Mouse (Mus musculus) left cerebral cortex, postnatal 14 days (tissue): ENCODE results near the gene Dhfr. TPM values are rescaled to one million over a fixed set of nuclear protein-coding genes. Genes with fewer than 3 reads are reported as not detected.
"Not testable (repeated sequence)": the region's sequence is repeated elsewhere in the genome, so short reads cannot be mapped to it uniquely, and the experiment has no call there.

Experiments used
- DNase-seq, 2 experiments: peaks; one replicate each; pipeline ENCODE4 v3.0.0; 2021 to 2022; ENCODE audit warnings: low spot score in 2 of 2, mixed read lengths in 1 of 2
- intact Hi-C: fragments of 180-260 bp; cut with DNase I; formaldehyde crosslinking; loops from one replicate; pipeline ENCODE4 v1.15.1; 2025
- total RNA-seq, 2 experiments: library from RNA; stranded (reverse); gene quantifications; 2 replicates each; pipeline ENCODE4 v1.2.3; 2021

The Dhfr gene
- total RNA-seq, 2 experiments from 2014 or later, result 1.4 to 1.5 TPM

DNA sequence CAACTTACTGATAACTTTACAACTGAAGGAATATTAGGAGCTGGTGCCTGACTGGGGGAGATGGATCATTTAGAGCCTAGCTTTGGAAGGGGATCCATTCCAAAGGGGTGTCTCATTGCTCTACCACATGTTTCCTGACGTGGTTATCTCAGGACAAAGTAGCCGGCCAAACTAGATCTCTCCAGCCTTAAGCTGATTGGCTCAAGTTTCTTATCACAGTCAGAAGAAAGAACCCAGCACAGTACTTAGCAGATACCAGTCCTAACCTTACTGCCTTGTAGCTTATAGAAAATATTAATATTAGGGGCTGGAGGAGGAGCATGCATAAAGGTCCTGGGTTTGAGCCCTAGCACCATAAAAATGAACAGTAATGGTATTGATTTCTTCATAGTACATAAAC is 7.1 kb downstream of the Dhfr start:
- intact Hi-C loops, result no loop called here
- no peak for DNase-seq

DNA sequence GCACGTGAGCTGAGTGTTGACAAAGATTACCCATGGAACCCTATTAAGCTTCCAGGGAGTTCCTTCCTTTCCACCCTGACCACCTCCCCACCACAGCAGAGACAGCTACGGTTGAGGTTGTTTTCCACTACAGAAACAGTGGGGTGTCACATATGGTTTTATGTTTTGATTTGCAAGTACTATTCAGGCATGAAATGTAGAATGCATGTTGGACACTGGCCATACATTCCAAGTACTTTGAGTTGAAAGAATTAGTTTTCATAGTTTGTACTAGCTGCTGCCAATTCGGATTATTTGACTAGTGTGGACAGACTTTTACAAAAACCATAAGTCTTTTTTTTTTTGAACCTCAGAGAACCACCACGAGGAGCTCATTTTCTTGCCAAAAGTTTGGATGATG is 10.8 kb downstream of the Dhfr start:
- no peak for DNase-seq
- intact Hi-C loops, result no loop called here

DNA sequence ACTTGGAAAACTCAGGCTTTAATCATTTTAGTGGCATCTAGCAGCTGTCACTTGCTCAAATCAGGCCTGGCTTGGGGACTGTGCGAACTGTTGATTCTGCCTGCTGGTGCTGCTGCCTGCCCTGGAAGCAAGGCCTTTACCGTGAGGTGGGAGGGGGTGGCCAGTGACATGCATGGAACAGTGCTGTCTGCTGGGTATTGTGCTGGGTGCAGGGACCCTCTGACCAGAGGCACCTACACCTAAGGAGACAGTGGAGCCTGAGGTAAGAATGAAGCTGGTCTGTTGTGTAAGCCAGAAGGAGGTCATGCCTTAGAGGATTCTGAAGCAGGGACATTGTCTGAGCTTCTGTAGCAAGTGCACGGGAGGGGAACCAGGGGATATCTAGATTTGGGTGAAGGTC is 16.3 kb downstream of the Dhfr start:
- intact Hi-C loops, result no loop called here
- DNase-seq, result no peak

DNA sequence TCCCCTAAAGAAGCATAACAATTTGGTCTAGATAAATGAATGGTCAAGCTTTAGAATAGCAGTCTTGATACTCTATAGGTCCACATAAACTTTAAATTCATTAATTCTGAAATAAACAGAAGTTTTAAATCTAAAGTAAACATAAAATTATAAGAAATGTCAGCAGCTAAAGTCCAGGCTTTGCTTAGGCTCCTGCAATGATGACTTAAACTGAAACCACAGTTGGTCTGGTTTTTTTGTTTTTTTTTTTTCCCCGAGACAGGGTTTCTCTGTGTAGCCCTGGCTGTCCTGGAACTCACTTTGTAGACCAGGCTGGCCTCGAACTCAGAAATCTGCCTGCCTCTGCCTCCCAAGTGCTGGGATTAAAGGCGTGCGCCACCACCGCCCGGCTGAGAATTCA is 16.9 kb downstream of the Dhfr start:
- DNase-seq, intact Hi-C loops: not testable (repeated sequence)

DNA sequence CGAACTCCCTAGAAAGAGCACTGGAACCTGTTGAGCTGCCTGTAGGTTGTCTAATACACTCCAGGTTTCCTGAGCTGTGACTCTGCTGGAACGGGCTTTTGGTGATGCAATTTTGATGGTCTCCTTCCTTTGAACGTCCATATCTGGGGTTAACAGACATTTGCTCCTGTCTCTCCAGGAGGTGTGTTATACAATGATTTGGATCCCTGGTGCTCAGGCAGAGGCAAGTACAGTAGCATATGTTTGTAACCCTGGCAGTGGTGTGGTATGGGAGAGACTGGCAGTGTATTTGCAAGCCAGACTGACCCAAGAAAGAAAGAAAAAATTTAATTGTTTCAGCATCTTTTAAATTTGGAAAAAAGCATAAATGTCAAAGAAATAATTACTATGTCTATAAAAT is 32.8 kb downstream of the Dhfr start:
- intact Hi-C loops, result no loop called here
- no peak for DNase-seq

DNA sequence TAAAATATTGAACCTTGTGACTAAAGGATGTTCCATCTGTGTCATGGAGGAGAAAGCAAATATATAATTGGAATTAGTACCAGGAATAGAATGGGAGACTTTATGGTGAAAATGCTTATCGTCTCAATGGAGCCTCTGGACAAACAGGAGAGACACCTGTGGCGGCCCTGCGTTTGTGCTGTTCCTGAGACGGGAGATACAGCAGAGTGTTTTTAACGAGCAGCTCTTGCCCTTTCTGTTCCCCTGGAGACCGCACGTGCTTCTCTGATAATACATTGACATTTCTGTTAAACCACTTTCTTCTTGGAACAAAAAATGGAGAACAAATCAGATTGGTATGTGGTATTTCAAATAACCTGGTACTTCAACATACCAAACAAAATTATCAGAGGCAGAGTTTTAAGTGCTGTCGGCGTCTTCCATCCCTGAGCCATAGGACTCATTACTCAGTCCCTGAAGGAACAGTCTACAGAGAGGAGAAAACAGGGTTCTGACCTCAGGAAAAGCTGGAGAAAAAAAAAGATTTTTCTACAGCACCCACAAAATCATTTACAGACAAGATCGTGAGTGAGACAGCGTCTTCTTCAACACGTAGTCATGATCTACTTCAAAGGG is 38.6 kb downstream of the Dhfr start:
- intact Hi-C loops, result no loop called here
- no peak for DNase-seq

DNA sequence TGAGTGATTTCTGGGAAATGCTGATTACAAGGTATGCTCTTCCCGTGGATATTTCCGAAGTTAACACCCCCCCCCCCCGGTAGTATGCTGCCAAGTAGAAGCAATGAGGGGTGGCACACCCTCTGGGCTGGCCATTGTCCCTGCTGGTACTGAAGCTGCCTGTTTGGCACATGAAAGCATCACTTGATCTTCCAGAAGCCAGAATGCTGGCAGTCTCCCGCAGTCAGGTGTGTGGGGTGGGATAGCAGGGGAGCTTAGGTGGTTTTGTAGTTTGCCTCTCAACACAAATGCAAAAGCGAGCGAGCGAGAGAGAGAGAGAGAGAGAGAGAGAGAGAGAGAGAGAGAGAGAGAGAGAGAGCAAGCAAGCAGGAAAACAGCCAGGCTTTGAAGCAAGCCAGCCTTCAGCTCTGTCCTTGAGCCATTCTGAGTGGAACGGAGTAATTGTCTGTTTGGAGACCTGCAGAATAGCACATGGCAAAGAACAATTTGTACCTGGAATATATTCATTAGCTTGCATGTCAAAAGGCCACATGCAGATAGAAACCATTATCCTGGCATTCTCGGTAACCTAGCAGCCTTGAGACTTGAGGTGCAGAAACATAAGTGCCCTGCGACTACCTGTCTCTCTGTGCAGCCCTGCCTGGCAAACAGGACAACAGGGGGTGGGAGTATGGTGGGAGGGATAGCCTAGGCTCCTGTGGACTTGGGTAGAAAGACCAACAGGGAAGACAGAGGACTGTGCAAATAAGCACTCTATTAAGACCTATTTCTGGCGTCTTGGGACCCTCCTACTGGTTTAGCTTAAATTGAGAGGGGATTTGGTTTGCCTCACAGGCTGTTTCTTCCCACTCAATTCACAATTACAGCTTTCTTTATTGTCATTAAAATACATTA is 44.2 kb downstream of the Dhfr start:
- intact Hi-C loops, result no loop called here
- DNase-seq, result no peak

DNA sequence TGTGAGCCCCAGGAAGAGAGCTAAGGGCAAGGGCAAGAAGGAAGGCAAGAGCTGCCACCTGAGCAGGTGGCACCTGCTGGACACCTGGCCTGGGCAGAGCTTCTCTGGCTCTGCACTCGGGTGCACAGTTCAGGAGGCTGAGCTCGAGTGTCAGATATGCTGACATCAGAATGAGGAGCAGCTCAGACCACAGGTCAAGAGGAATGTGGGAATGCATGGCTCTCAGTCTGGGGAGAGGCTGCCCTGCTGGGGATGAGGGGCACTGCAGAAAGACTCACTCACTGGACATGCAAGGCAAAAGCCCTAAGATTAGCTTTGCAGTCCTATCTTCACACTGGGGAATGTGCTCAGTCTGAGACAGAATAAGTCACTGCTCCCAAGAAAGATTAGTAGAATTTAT is 47.5 kb downstream of the Dhfr start:
- intact Hi-C loops, result no loop called here

DNA sequence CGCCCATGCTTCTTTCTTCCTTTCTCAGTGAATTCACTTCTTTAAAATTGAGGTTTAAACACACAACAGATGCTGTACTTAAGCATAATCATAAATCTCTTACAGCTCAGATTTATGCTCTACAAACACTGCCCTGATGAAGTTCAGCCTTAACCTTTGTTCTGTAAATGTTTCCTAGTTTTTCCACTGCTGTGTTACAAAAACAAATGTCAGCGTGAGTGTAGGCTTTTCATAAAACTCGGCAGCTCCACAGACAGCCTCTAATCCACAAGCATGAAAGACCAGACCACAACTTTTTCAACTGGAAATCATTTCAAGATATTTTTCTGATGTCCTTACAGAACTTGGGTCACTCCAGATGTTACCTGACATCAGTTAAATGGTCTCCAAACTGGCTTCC is 49.0 kb downstream of the Dhfr start:
- no peak for DNase-seq
- intact Hi-C loops, result no loop called here

More for the DNA sequence above, 47.5 kb downstream of the Dhfr start:
- no peak for DNase-seq

DNA sequence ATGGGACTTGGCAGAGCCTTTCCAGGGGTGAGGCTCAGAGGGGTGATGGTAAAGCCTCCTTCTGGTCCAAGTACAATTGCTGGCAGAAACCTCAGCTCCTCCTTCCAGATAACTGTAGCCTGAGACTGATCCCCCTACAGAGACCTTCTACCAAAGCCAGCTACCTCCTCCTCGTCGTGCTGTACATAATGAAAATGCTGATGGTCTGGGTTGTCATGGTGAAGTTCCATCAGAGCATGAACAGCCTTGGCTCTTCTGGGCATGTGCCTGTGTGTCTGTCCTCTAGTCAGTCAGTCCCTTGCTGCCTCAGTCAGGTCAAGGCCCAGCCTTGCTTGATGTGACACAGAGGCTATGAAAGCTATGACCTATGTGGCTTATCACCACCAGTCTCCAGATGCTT is 56.0 kb downstream of the Dhfr start:
- intact Hi-C loops, result no loop called here
- no peak for DNase-seq

DNA sequence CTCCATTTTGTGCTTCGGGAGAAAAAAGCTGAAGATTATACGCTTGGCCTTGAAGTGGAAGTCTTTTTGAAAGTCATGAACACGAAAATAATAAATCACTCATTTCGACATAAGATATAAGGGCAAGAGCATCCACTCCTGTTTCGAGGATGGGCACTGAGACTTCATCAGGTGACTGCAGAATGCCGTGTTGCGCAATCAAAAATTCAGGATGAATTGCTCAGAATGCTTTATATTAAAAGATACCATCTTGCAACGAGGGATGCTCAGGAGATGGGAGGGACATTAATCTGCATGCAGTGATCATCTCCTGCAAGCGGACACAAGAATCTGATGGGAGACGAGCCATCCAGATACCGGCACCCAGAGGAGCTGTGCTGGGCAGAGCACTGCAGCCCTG is 65.1 kb downstream of the Dhfr start:
- DNase-seq, result no peak
- intact Hi-C loops, result no loop called here

DNA sequence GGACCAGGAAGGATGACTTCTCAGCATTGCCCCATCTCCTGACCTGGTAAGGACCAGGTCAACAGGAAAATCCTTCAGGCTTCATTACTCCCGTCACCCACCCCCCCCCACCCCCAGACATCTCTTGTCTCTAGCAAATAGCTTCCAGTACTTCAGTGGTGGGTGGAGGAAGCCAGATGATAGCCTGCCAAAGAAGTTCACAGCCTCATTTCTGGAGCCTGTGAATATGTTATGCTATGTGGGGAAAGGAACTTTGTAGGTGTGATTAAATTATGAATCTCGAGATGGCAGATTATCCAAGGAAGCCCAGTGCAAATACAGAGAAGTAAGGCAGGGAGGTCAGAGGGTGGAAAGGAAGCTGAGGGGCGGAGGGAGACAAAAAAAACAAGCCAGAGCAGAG is 69.2 kb downstream of the Dhfr start:
- DNase-seq, result no peak
- intact Hi-C loops, result no loop called here

DNA sequence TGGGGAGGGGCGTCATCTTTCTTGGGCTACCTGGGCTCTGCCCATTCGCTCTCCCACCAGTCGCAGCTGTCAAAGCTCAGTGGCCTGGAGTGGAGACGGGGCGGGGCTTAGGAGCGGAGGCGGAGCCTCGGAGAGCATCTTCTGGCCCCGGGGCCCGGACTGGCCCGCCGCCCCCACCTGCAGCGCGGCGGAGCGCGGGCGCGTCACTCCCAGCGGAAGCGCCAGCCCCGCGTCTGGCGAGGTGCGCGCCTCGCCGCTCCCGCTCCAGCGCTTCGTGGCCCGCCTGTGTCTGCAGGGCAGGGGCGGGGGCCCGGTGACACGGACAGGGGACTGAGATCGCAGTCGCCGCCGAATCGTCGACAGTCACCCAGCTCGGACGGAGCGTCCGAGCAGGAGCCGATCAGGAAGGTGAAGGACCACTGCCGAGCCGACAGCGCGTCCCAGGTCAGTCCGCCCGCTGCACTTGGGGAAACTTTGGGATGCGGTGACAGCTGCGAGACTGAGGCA is 71.3 kb downstream of the Dhfr start, which contains the start of gene Ankrd34b:
Gene Ankrd34b, plus strand, starts transcription at position 139 of the 507 bp plus-strand sequence.
- peak in 1 of 2 experiments; percentile 37 for DNase-seq
- intact Hi-C loops, result loop anchor here (5.0 kb wide), 1 partner anchor 69 kb away; the partner anchor contains the start of gene Msh3

DNA sequence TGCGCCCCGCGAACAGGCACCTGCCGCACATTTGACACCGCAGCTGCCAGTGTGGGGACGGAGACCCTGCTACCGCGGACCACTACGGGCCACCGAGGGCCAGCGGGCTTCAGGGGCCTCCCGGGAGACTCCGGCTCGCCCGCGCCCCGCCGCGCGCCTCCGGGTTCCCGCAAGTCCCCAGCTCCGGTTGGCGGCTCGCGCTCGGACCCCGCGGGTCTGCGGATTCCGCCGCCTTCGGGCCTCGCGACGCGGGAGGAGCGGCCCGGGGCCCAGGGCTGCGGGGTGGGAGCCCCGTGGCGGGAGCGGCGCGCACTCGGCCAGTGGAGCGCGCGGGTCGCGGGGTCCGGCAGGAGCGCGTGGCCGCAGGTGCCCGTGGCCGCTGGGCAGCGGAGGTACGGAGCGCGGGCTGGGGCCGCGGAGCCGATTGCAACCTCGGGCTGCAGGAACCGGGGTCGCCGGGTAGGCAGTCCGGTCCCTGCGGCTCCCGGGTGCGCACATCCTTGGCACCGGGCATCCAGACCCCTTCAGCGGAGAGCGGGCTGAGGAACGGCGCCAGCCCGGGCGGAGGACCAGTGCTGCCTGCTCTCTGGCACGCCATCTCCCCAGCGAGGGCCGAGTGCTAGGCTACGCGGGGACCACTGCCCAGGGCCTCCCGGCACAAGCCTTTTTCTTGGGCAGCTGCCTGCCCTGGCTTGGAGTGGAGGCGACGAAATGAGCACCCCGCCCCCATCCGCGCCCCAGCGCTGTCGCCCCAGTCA is 71.9 kb downstream of the Dhfr start:
- intact Hi-C loops, result loop anchor here (5.0 kb wide), 1 partner anchor 69 kb away; the partner anchor contains the start of gene Msh3
- DNase-seq, result peak in 1 of 2 experiments; percentile 14

DNA sequence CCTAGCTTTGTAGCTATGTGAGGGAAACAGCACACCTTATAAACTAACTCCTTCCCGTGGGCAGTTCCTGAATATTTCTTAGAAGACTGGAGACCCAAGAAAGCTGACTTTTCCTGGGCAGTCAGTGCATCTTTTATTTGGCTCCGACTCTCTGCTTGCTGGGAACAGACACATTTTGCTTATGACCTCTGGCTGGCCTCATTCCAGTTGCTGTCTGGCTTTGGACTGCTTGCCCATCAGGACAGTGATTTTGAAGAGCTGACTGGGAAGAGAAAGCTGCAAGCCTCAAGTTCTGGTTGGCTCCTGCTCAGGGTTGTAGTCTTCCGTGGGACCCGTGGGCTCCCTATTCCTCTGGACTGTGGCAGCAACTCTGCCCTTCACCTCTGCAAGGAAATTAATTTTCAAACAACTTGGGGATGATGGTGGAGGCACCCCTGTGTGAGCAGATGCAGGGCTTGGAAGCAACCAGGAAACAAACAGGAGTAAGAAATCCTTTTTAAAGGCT is 72.9 kb downstream of the Dhfr start:
- intact Hi-C loops, result loop anchor here (5.0 kb wide), 1 partner anchor 70 kb away; the partner anchor contains the start of gene Msh3
- DNase-seq, result no peak

Other genes starting within 250 kb of the Dhfr start
- 100 to 1,000 TPM; 130 to 154 TPM for gene Rasgrf2, start 223.1 kb upstream of the Dhfr start, total RNA-seq
- gene Gm20379, start 48.7 kb upstream of the Dhfr start, total RNA-seq, result not detected
- 10 to 100 TPM; 26.2 to 27.9 TPM for gene Msh3, start 277 bp downstream of the Dhfr start, total RNA-seq
- 10 to 100 TPM; 16.3 to 18.1 TPM for gene Ankrd34b, start 71.2 kb downstream of the Dhfr start, total RNA-seq
- gene Fam151b, start 129.3 kb downstream of the Dhfr start, total RNA-seq, result 10 to 100 TPM; 10.6 to 11.5 TPM
- 10 to 100 TPM; 14.5 to 20.0 TPM for gene Zfyve16, start 176.1 kb downstream of the Dhfr start, total RNA-seq
- gene Spz1, start 221.4 kb downstream of the Dhfr start, total RNA-seq, result not detected